8 mouse cellular contexts compared by ENCODE assay signal in genomic region chr1:179734500-179735474, GRCm38 (mm10). TPM values are rescaled to one million over a fixed set of nuclear protein-coding genes. Genes with fewer than 3 reads are reported as not detected.
DNase-seq lines count a peak whose midpoint lies in the region; ATAC-seq and TF ChIP-seq lines count a peak whose summit lies in the region.

No protein-coding gene starts in this region.

- ATAC-seq in Patski = no peak
- peak; percentile 85 for ATAC-seq in granulocyte monocyte progenitor cell, adult 5-6 weeks (replicated peaks; ENCODE audit: poor library complexity, severe bottlenecking)
- peak; percentile 28; the same call in 1 of the 2 replicates for ATAC-seq in lung, embryonic 14.5 days (ENCODE audit: insufficient read depth)

- no peaks in the 10 kb centered on the region for H3K36me3 ChIP-seq in lung, embryonic 14.5 days (ENCODE audit: insufficient read depth)

- no peak overlapping the region for H3K4me3 ChIP-seq in lung, embryonic 14.5 days (ENCODE audit: low read depth, low read length)

- no peak overlapping the region for H3K9ac ChIP-seq in lung, embryonic 14.5 days

- DNase-seq in B cell, adult 2 months = peak; percentile 77 to 79
- no peak for DNase-seq in Patski (ENCODE audit: low read depth, low spot score)
- DNase-seq in cerebellum, postnatal 25 days = peak; percentile 83 to 84
- DNase-seq in kidney, postnatal 25 days = peak; percentile 48 to 54
- peak; percentile 64 for DNase-seq in lung, embryonic 14.5 days
- peak; percentile 68 to 69 for DNase-seq in right cerebral cortex, postnatal 10 days (ENCODE audit: low spot score in 2 of 2)
- peak; percentile 61 for DNase-seq in urinary bladder, postnatal 14 days (ENCODE audit: low spot score)

- H3K4me1 ChIP-seq in lung, embryonic 14.5 days (ENCODE audit: insufficient read depth) = no peaks in the 10 kb centered on the region

- WGBS in lung, embryonic 14.5 days = 29% methylated on average over 15 of the region's 15 CpGs

- TF ChIP-seq CTCF in Patski (IDR thresholded peaks at IDR 0.05) = peak; percentile 82
- TF ChIP-seq CTCF in lung, embryonic 14.5 days (IDR thresholded peaks at IDR 0.05; ENCODE audit: low read depth) = peak; percentile 76

- POLR2A ChIA-PET in Patski (lab: Charles Lee) = no interaction called here

- in situ Hi-C loops in Patski (cut with MboI; ENCODE audit: low pct_unique_long_range_greater_than_20kb) = loop anchor here (10.0 to 25.0 kb wide), 2 partner anchors 100 to 222 kb away; partner anchors contain the start of gene Smyd3

- H3K4me2 ChIP-seq in lung, embryonic 14.5 days = peak overlapping the region; percentile 40; the same call in 1 of the 2 replicates

- CTCF ChIA-PET in Patski (lab: Charles Lee) = interaction anchor here (0.6 to 3.0 kb wide), 8 partner anchors 9 to 111 kb away, joined by 3 to 10 read pairs (median 3); partner anchors contain the start of gene Kif28

- no peak overlapping the region for H3K27ac ChIP-seq in lung, embryonic 14.5 days (ENCODE audit: low read depth)

- H3K27me3 ChIP-seq in Patski = no peaks in the 10 kb centered on the region
- H3K27me3 ChIP-seq in lung, embryonic 14.5 days (ENCODE audit: insufficient read depth, low read length) = no peaks in the 10 kb centered on the region

- H3K9me3 ChIP-seq in lung, embryonic 14.5 days (ENCODE audit: low read depth, low read length) = no peaks in the 10 kb centered on the region

RNA-seq across cellular contexts. Expression of gene Kif28, which starts 10.3 kb away (rescaled TPM):
- not detected for polyA plus RNA-seq in Patski (2021)
- not detected in 2 replicates for total RNA-seq in granulocyte monocyte progenitor cell, adult 5-6 weeks (2014; fragmentation: Nextera tagmentation)
- total RNA-seq in granulocyte monocyte progenitor cell, adult 5-6 weeks (2017) = not detected in 2 replicates
- not detected in 2 replicates for polyA plus RNA-seq in lung, embryonic 14.5 days (2014; fragmentation: Nextera tagmentation; extraction: Ambion mirVana)
